Mouse (Mus musculus) T-helper 2 cell (primary cell): ENCODE measurements around the gene Avil.

Experiments
- in situ Hi-C: fragments of 300-600 bp; cut with MboI, MseI; formaldehyde crosslinking; loops from one replicate; pipeline ENCODE4 v1.15.1; 2025; ENCODE audit warnings: high pct_unique_total_duplicates

The Avil gene

DNA sequence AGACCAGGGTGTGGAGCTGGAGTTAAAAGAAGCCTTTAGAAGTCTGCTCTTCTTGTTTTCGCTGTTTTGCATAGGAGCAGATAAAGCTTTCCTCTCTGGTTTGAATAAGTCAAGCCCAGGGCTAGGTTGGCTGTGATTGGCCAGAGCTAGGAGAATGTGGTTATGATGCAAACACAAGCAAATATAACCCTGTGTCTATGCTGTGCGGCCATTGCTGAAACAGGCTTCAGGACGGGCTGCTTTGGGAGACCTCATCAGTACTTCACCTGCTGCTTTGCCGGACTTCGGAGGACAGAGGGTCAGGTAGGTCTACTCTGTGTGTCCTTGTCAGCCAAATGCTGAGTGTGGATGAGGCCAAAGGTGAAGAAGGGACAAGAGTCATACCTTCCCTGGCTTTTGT, at the start of gene Avil:
Gene Avil (plus strand): TSS at position 181 of the 400 bp plus-strand sequence.
- in situ Hi-C loops, result no loop called here

DNA sequence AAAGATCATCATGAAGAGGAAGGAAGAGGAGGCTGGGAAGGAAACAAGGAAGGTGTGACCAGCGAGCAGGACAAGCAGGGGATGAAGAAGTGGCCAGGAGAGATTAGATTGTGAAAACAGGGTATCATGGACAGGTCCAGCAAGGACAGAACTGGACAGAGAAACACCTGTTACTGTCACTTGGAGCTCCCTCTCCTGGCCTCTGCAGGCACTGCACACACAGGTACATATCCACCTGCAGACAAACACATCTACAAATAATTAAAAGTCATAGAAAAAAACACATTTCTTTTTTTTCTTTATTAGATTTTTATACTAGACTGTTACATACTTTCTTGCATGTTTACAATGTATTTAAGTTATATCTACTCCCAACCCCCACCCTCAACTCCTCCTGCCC, 48.1 kb upstream of the Avil start:
- in situ Hi-C loops, result no loop called here

DNA sequence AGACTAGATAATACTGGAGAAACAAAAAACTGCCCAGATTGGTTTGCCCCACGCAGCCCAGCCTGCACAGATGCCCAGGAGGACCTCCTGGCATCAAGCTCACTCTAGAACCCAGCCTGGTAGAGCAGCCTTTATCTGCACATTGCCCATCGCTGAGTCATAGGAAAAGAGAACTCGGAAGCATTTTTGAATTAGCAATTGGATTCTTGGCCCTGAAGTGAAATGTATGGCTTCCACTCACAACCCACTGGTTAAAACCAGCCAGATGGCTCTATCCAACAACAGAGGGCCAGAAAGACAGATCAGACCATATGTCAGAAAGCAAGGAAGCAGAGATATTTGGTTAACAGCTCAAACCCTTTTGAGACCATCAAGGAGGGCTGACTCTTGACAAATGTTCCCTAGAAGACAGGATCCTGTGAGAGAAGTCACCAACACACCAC, 47.5 kb upstream of the Avil start:
- in situ Hi-C loops, result no loop called here

GRCm38 (mm10) chr10:126956692-126957358, 43.7 kb upstream of the Avil start:
- in situ Hi-C loops, result no loop called here

DNA sequence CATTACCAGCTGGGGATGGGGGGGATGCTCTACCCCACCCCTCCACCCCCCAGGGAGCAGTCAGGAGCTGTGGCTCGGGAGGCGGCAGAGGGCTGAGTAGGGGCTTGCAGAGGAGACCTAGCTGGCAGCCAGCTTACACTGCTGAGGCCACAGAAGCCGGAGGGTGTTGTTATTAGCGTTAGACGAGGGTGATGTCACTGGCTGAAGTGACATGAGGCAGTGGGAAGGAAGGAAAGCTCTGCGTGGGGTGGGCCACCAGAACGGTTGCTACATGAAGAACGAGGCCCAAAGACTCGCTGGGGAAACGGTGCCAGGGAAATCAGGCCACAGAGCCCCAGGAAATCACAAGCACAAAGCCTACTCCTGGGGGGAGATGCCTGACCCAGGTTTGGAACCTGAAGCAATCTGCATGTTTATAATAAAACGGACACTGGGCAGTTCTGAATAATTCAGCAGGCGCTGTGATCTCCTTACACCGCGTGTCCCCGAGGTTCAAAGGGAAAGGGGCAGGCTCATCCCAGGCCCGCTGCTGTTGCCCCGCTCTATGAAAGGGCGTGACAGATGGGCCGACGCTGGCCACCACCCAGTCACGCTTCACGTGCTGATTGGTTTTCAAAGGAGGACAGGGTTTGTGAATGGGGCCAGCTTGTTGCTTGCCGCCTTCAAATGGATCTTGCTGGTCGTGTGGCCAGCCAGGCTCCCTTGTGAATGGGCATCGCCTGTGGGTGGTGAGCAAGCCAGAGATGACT, 43.0 kb upstream of the Avil start:
- in situ Hi-C loops, result no loop called here

DNA sequence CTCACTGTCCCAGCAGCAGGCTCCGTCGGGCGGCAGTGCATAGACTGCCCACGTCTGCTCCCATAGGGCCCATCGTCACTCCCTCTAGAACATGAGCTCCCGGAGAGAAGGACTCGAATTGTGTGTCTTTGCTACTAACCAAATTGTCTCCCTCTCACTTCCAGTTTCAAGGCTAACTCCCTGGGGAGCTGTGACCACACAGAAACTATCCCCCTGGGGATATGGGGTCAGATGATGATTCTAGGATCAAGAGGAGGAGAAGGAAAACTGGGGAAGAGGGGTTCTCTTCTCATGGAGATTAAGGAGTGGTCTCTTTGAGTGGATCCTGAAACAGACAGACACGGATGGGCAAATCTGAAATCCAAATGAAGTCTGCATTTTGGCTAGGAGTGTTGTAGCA, 40.0 kb upstream of the Avil start:
- in situ Hi-C loops, result no loop called here

DNA sequence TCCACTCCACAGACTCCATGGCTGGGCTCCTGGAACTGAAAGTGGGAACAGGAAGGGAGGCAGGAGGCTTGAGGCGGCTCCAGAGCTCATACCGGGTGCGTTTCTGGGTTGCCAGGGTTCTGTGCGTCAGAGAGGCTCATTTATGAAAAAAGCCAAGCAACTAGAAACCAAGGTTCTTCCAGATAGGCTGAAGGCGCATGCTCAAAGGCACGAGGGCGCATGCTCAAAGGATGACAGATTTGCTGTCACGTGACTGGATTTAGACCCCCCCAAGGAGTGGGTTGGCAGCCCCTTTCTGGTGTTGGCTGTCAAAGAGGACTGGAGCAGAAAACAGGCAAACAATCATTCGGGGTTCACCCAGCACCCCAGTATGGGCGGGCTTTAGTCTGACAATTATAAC, 38.8 kb upstream of the Avil start:
- in situ Hi-C loops, result no loop called here

DNA sequence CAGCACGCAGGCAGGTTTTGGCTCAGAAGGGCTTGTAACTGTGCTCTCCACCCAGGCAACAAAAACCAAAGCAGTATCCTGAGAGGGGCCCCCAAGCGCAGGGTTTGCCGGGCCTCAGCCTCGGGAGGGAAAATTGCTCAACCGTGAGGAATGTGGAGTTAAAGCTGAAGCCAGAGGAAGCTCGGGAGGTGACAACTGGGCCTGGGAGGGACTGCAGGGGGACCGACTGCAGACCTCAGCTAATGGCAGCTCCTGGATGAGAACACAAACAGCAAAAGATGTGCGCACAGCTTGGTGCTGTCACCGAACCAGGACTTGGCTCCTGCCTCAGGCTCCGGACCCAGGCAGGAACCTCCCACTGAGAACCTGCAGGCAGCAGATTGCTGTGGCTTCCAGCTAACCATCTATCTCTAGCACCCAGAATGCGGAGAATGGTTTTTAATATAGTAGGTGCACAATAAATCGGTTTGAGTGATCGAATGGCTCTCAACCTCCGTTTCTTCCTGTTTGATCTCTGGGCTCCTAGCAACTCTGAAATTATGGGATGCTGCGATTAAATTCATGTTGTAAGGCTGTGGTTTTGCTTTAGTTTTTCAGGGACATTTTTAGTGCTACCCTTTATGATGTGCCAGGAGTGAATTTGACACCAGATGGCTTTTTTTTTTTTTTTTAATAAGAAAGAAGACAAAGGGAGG, 38.1 kb upstream of the Avil start:
- in situ Hi-C loops, result no loop called here

DNA sequence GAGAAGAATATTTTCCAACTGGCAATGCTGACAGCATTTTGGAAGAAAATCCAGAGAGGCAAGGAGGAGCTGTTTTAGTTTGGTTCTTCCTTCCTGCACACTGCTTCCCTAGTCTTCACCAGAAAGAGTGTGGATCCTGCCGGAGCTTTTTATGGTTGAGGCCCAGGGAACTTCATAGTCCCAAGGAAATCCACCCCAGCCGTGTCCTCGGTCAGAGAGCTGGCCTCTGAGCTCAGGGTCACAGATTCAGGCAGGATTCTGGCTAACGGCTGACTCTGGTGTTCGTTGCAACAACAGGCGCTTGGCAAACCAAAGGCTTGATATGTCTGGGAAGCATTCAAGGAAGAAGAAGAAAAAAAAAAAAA, 37.6 kb upstream of the Avil start:
- in situ Hi-C loops, result no loop called here

GRCm38 (mm10) chr10:126963821-126964220, 36.7 kb upstream of the Avil start:
- in situ Hi-C loops, result no loop called here

- in situ Hi-C loops, result no loop called here
Measured at GRCm38 (mm10) chr10:126971363-126972050, 29.0 kb upstream of the Avil start.

DNA sequence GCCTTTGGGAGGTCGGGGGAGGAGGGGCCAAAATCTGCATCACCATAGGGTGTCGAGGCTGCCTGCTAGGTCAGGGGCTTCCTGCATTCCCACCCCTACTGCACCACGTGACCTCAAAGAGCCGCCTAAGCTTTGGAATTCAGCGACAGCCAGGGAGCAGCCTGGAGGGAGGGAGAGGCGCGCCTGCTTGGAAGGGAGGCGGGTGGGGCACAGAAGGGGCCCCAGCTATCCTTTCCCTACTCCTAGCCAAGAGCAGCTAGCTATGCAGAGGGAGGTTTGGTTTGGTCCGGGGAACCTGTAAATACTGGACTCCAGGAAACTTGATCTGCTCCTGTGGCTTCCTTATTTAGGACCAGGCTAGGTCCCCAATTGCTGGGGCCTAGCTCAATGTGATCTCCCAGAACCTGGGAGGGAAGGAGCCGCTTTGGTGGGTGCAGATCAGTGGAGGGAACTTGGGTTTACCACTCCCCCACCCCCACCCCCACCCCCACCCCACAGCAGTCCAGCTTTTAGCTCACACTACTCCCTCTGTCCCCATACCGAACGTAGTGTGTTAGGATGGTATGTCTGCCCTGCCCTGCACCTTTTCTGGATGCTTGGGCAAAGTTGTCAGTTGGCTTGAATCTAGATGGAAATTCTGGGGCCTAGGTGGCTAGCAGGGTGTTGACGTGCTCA, 28.3 kb upstream of the Avil start:
- in situ Hi-C loops, result no loop called here

DNA sequence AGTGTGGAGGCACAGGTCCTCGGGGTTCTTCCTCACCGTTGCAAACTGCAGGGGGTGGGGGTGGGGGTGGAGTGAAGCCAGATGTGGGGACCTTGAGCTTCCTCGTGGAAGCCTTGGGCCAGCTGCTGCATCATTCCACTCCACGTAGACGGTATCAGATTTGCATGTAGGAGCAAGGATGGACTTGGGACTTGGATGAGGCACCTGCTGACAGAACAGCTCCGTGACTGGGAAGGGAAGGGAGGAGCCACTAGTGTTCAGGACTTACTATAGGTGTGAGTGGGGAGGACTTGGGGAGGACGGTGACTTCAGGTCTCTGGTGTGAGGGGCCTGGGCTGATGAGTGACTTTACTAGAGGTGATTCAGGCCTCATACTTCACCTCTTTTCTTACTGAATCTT, 27.5 kb upstream of the Avil start:
- in situ Hi-C loops, result no loop called here

DNA sequence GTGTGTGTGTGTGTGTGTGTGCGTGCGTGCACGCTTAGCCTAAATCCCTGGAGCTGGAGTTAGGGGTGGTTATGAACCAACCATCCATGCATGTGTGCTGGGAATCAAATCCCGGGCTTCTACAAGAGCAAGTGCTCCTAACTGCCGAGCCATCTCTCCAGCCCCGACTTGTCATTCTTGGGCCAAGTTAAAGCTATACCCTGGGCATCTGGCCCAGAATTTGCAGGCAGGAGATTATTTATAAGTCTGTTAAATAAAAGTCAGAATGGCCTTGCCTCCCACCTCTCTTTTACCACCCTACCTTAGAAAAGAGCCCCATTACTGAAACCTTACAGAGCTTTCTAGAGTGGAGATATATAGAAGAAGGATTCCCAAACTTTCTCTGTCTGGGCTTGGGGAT, 24.8 kb upstream of the Avil start:
- in situ Hi-C loops, result no loop called here

DNA sequence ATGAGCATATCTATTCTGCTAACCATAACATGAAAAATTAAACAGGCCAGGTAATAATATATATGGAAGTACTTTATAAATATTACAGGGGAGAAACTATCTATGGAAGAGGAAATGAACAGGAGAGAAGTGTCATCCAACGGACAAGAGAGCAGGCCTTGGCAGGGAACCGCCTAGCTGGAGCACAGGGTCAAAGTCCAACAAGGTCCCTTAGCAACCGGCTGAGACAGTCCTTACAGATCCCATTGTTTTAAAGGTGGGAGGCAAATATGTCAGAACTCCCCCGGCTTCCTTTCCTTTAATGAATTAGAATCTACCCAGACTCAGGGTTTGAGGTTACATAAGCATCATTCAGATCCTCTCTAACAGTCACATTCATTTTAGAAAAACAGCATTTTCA, 23.4 kb upstream of the Avil start:
- in situ Hi-C loops, result no loop called here

GRCm38 (mm10) chr10:126978277-126978994, 22.1 kb upstream of the Avil start, which contains the start of gene Ctdsp2:
Ctdsp2 (plus strand) TSS chr10:126978717.
- in situ Hi-C loops, result no loop called here

DNA sequence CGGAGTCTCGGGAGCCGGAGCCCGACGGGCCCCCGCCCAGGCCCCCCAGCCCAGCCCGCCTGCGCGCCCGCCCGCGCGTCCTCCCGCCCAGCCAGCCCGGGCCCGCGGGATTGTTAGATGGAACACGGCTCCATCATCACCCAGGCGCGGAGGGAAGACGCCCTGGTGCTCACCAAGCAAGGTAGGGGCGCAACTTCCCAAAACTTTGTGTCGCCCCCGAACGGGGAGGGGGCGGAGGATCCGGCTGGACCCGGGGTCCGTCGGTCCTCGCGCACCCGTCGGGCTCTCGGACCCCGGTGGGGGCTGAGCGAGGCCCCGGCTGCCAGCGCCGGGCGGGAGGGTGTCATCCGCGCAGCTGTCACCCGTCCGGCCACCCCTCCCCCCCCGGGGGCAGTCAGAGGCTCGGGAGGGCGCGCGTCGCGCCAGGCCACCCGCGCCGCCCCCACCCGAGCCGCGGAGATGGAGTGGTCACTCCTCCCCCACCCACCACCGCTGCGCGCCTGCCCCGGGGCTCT, 21.3 kb upstream of the Avil start:
- in situ Hi-C loops, result no loop called here

DNA sequence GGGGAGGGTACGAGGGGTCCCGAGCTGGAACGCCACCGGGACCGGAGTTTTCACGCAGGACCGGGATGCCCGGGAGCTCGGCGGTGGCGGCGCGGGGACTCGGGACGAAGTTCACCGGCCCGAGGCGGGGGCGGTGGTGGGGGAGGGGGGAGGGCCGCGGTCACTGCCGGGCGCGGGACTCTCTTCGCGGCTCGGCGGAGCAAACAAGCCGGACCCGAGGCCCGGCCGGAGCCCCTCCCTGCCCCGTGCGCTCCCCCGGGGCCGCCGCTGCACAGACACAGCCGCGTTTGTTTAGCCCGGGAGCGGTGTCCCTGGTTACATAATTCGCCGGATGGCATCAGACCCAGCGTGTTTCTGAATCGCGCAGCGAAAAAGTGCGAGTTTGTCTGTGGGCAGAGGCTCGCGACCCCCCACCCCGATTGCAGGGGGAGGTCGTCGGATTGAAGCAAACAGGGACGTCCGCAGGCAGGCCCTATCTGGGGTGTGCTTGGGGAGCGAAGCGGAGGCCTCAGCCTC, 20.8 kb upstream of the Avil start:
- in situ Hi-C loops, result no loop called here

DNA sequence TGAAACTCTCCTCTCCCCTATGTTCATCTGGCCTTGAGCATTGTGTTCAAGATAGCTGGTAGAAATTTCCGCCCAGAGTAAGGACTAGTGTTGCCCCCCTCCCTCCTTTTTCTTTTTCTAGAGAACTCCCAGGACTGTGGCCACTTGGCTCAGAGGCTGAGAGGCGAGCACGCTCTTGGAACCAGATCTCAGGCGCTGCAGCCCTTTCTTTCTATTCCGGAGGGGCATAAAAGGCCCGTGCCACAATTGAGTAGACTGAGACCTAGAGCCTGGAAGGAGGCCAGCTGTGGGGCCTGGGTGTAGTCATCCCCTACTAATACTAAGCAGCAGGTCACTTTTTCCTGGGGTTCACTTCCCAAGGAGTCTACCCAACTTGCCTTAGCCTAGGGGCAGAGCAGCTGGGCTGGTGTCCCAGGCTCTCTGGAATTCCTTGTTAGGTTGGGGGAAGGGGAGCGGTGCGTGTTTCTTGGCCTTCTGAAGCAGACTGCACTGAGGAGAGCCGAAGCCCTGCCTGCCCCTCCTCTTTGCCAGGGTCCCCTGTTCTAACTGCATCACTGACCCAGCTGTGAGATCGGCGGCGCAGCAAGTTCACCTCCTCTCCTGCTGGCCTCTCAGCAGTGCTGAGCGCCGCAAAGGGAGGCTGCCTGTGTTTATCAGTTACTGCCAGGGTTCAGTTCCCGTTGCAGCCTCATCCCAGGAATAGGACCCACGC, 20.1 kb upstream of the Avil start:
- in situ Hi-C loops, result no loop called here
